Mouse (Mus musculus): ENCODE measurements at regions not wholly inside any gene's neighbourhood (a gene's known extent, or its start where the extent isn't known, plus 50 kb on each side); places are given as distances from the start of the nearest gene placed in this dataset.

GRCm38 (mm10) chr15:68811041-68811440 is 2310.3 kb upstream of the Lrrc6 start:
- no peak overlapping the region for H3K4me3 ChIP-seq
- no peaks in the 10 kb centered on the region for H3K27me3 ChIP-seq
- ATAC-seq (ENCODE audit: insufficient number of reproducible peaks, insufficient read depth, low FRiP score, low TSS enrichment): no peak
- H3K4me2 ChIP-seq (replicated peaks): no peak overlapping the region
- H3K4me1 ChIP-seq: no peaks in the 10 kb centered on the region
- no peak overlapping the region for H3K27ac ChIP-seq
- H3K36me3 ChIP-seq: no peaks in the 10 kb centered on the region
- H3K9ac ChIP-seq: no peak overlapping the region
- WGBS: 85% methylated on average over 4 of the region's 4 CpGs
- no peaks in the 10 kb centered on the region for H3K9me3 ChIP-seq

- Histone ChIP-seq H3K9me3 (no peaks in the 10 kb centered on the region), H3K27ac (no peak overlapping the region), H3K4me1 (no peaks in the 10 kb centered on the region), H3K9ac (no peak overlapping the region), H3K4me3 (no peak overlapping the region), H3K4me2 (replicated peaks) (no peak overlapping the region), H3K27me3 (no peaks in the 10 kb centered on the region), H3K36me3 (no peaks in the 10 kb centered on the region)
- no peak for ATAC-seq (ENCODE audit: insufficient number of reproducible peaks, insufficient read depth, low FRiP score, low TSS enrichment)
- WGBS: 81% methylated on average over 6 of the region's 6 CpGs
Observed at GRCm38 (mm10) chr15:68810593-68810992, 2309.9 kb upstream of the Lrrc6 start.

GRCm38 (mm10) chr15:68808175-68808574 is 2307.5 kb upstream of the Lrrc6 start:
- Histone ChIP-seq H3K27me3 (no peaks in the 10 kb centered on the region), H3K4me2 (replicated peaks) (no peak overlapping the region), H3K4me1 (no peaks in the 10 kb centered on the region), H3K9me3 (no peaks in the 10 kb centered on the region), H3K9ac (no peak overlapping the region), H3K36me3 (no peaks in the 10 kb centered on the region), H3K27ac (no peak overlapping the region), H3K4me3 (no peak overlapping the region)
- no peak for ATAC-seq (ENCODE audit: insufficient number of reproducible peaks, insufficient read depth, low FRiP score, low TSS enrichment)
- WGBS: 88% methylated on average over 1 of the region's 1 CpGs

GRCm38 (mm10) chr15:68804254-68804653 is 2303.5 kb upstream of the Lrrc6 start:
- H3K36me3 ChIP-seq: no peaks in the 10 kb centered on the region
- H3K4me2 ChIP-seq (replicated peaks): no peak overlapping the region
- no peak for ATAC-seq (ENCODE audit: insufficient number of reproducible peaks, insufficient read depth, low FRiP score, low TSS enrichment)
- H3K9ac ChIP-seq: no peak overlapping the region
- H3K4me3 ChIP-seq: no peak overlapping the region
- H3K27me3 ChIP-seq: no peaks in the 10 kb centered on the region
- no peaks in the 10 kb centered on the region for H3K4me1 ChIP-seq
- WGBS: 100% methylated on average over 1 of the region's 1 CpGs
- no peaks in the 10 kb centered on the region for H3K9me3 ChIP-seq
- no peak overlapping the region for H3K27ac ChIP-seq

GRCm38 (mm10) chr15:68801763-68802162 is 2301.1 kb upstream of the Lrrc6 start:
- Histone ChIP-seq H3K4me3 (no peak overlapping the region), H3K36me3 (no peaks in the 10 kb centered on the region), H3K9me3 (no peaks in the 10 kb centered on the region), H3K27ac (no peak overlapping the region), H3K27me3 (no peaks in the 10 kb centered on the region), H3K4me1 (no peaks in the 10 kb centered on the region), H3K9ac (no peak overlapping the region), H3K4me2 (replicated peaks) (no peak overlapping the region)
- 77% methylated on average over 4 of the region's 4 CpGs for WGBS
- no peak for ATAC-seq (ENCODE audit: insufficient number of reproducible peaks, insufficient read depth, low FRiP score, low TSS enrichment)

- Histone ChIP-seq H3K9ac (no peak overlapping the region), H3K36me3 (no peaks in the 10 kb centered on the region), H3K4me3 (no peak overlapping the region), H3K27me3 (no peaks in the 10 kb centered on the region), H3K4me1 (no peaks in the 10 kb centered on the region), H3K27ac (no peak overlapping the region), H3K9me3 (no peaks in the 10 kb centered on the region), H3K4me2 (replicated peaks) (no peak overlapping the region)
- no peak for ATAC-seq (ENCODE audit: insufficient number of reproducible peaks, insufficient read depth, low FRiP score, low TSS enrichment)
- WGBS: 69% methylated on average over 2 of the region's 2 CpGs
Observed at GRCm38 (mm10) chr15:68797406-68797805, 2296.7 kb upstream of the Lrrc6 start.

- no peak overlapping the region for H3K9ac ChIP-seq
- no peak overlapping the region for H3K27ac ChIP-seq
- WGBS: 72% methylated on average over 4 of the region's 4 CpGs
- ATAC-seq (ENCODE audit: insufficient number of reproducible peaks, insufficient read depth, low FRiP score, low TSS enrichment): no peak
- H3K36me3 ChIP-seq: no peaks in the 10 kb centered on the region
- no peak overlapping the region for H3K4me2 ChIP-seq (replicated peaks)
- H3K4me1 ChIP-seq: no peaks in the 10 kb centered on the region
- H3K27me3 ChIP-seq: no peaks in the 10 kb centered on the region
- no peaks in the 10 kb centered on the region for H3K9me3 ChIP-seq
- H3K4me3 ChIP-seq: no peak overlapping the region
Observed at GRCm38 (mm10) chr15:68795239-68795960, 2294.7 kb upstream of the Lrrc6 start.

- H3K4me1 ChIP-seq: no peaks in the 10 kb centered on the region
- WGBS: 80% methylated on average over 1 of the region's 1 CpGs
- no peak overlapping the region for H3K4me3 ChIP-seq
- ATAC-seq (ENCODE audit: insufficient number of reproducible peaks, insufficient read depth, low FRiP score, low TSS enrichment): no peak
- H3K9me3 ChIP-seq: no peaks in the 10 kb centered on the region
- no peak overlapping the region for H3K27ac ChIP-seq
- H3K9ac ChIP-seq: no peak overlapping the region
- H3K36me3 ChIP-seq: no peaks in the 10 kb centered on the region
- H3K27me3 ChIP-seq: no peaks in the 10 kb centered on the region
- no peak overlapping the region for H3K4me2 ChIP-seq (replicated peaks)
Observed at GRCm38 (mm10) chr15:68759948-68760347, 2259.2 kb upstream of the Lrrc6 start.

- 85% methylated on average over 1 of the region's 1 CpGs for WGBS
- H3K9me3 ChIP-seq: no peaks in the 10 kb centered on the region
- no peak overlapping the region for H3K4me2 ChIP-seq (replicated peaks)
- H3K27ac ChIP-seq: no peak overlapping the region
- H3K36me3 ChIP-seq: no peaks in the 10 kb centered on the region
- H3K4me1 ChIP-seq: no peaks in the 10 kb centered on the region
- H3K9ac ChIP-seq: no peak overlapping the region
- ATAC-seq (ENCODE audit: insufficient number of reproducible peaks, insufficient read depth, low FRiP score, low TSS enrichment): no peak
- H3K27me3 ChIP-seq: no peaks in the 10 kb centered on the region
- no peak overlapping the region for H3K4me3 ChIP-seq
Observed at GRCm38 (mm10) chr15:68755255-68755654, 2254.5 kb upstream of the Lrrc6 start.

- no peak overlapping the region for H3K4me3 ChIP-seq
- H3K9me3 ChIP-seq: no peaks in the 10 kb centered on the region
- 87% methylated on average over 4 of the region's 4 CpGs for WGBS
- no peaks in the 10 kb centered on the region for H3K27me3 ChIP-seq
- H3K4me2 ChIP-seq (replicated peaks): no peak overlapping the region
- H3K9ac ChIP-seq: no peak overlapping the region
- no peaks in the 10 kb centered on the region for H3K4me1 ChIP-seq
- no peak for ATAC-seq (ENCODE audit: insufficient number of reproducible peaks, insufficient read depth, low FRiP score, low TSS enrichment)
- no peaks in the 10 kb centered on the region for H3K36me3 ChIP-seq
- no peak overlapping the region for H3K27ac ChIP-seq
Observed at GRCm38 (mm10) chr15:68754834-68755233, 2254.1 kb upstream of the Lrrc6 start.

- Histone ChIP-seq H3K9ac (no peak overlapping the region), H3K4me3 (no peak overlapping the region), H3K4me1 (no peaks in the 10 kb centered on the region), H3K27ac (no peak overlapping the region), H3K27me3 (no peaks in the 10 kb centered on the region), H3K9me3 (no peaks in the 10 kb centered on the region), H3K4me2 (replicated peaks) (no peak overlapping the region), H3K36me3 (no peaks in the 10 kb centered on the region)
- no peak for ATAC-seq (ENCODE audit: insufficient number of reproducible peaks, insufficient read depth, low FRiP score, low TSS enrichment)
- 89% methylated on average over 7 of the region's 7 CpGs for WGBS
Observed at GRCm38 (mm10) chr15:68739344-68739743, 2238.6 kb upstream of the Lrrc6 start.

- no peak overlapping the region for H3K9ac ChIP-seq
- no peaks in the 10 kb centered on the region for H3K4me1 ChIP-seq
- no peaks in the 10 kb centered on the region for H3K36me3 ChIP-seq
- ATAC-seq (ENCODE audit: insufficient number of reproducible peaks, insufficient read depth, low FRiP score, low TSS enrichment): no peak
- no peak overlapping the region for H3K27ac ChIP-seq
- H3K4me2 ChIP-seq (replicated peaks): no peak overlapping the region
- H3K4me3 ChIP-seq: no peak overlapping the region
- no peaks in the 10 kb centered on the region for H3K27me3 ChIP-seq
- WGBS: 62% methylated on average over 5 of the region's 5 CpGs
- H3K9me3 ChIP-seq: no peaks in the 10 kb centered on the region
Observed at GRCm38 (mm10) chr15:68721250-68721649, 2220.5 kb upstream of the Lrrc6 start.
